Mouse (Mus musculus): Measurements from ENCODE around the gene Shcbp1l. TPM values are rescaled to one million over a fixed set of nuclear protein-coding genes. Genes with fewer than 3 reads are reported as not detected.
"Not testable (repeated sequence)": the region's sequence is repeated elsewhere in the genome, so short reads cannot be mapped to it uniquely, and the experiment has no call there.

The Shcbp1l gene
- total RNA-seq, 1 experiment from 2014 or later = 1.0 TPM

- ATAC-seq (replicated peaks; ENCODE audit: low read depth, poor library complexity, severe bottlenecking) = not testable (repeated sequence)
Measured at GRCm38 (mm10) chr1:153416271-153416832, 8.6 kb upstream of the Shcbp1l start.

- not testable (repeated sequence) for ATAC-seq (replicated peaks; ENCODE audit: low read depth, poor library complexity, severe bottlenecking)
Measured at GRCm38 (mm10) chr1:153417805-153418204, 7.2 kb upstream of the Shcbp1l start.

GRCm38 (mm10) chr1:153424271-153424670, 691 bp upstream of the Shcbp1l start:
- peak; percentile 72 for ATAC-seq (replicated peaks; ENCODE audit: low read depth, poor library complexity, severe bottlenecking)

GRCm38 (mm10) chr1:153431158-153431557, 6.2 kb downstream of the Shcbp1l start:
- no peak for ATAC-seq (replicated peaks; ENCODE audit: low read depth, poor library complexity, severe bottlenecking)

GRCm38 (mm10) chr1:153431701-153432100, 6.7 kb downstream of the Shcbp1l start:
- peak; percentile 85 for ATAC-seq (replicated peaks; ENCODE audit: low read depth, poor library complexity, severe bottlenecking)

- ATAC-seq (replicated peaks; ENCODE audit: low read depth, poor library complexity, severe bottlenecking) = no peak
Measured at GRCm38 (mm10) chr1:153432329-153432728, 7.4 kb downstream of the Shcbp1l start.

GRCm38 (mm10) chr1:153433851-153434589, 9.1 kb downstream of the Shcbp1l start:
- ATAC-seq (replicated peaks; ENCODE audit: low read depth, poor library complexity, severe bottlenecking) = peak; percentile 42; the same call in 1 of the 2 replicates

GRCm38 (mm10) chr1:153437536-153437935, 12.6 kb downstream of the Shcbp1l start:
- ATAC-seq (replicated peaks; ENCODE audit: low read depth, poor library complexity, severe bottlenecking) = no peak

- no peak for ATAC-seq (replicated peaks; ENCODE audit: low read depth, poor library complexity, severe bottlenecking)
Measured at GRCm38 (mm10) chr1:153440752-153441151, 15.8 kb downstream of the Shcbp1l start.

GRCm38 (mm10) chr1:153441656-153442055, 16.7 kb downstream of the Shcbp1l start:
- no peak for ATAC-seq (replicated peaks; ENCODE audit: low read depth, poor library complexity, severe bottlenecking)

GRCm38 (mm10) chr1:153443019-153443418, 18.1 kb downstream of the Shcbp1l start:
- ATAC-seq (replicated peaks; ENCODE audit: low read depth, poor library complexity, severe bottlenecking) = no peak

GRCm38 (mm10) chr1:153443632-153444031, 18.7 kb downstream of the Shcbp1l start:
- ATAC-seq (replicated peaks; ENCODE audit: low read depth, poor library complexity, severe bottlenecking) = 0 out of 2 replicates have a peak, but pooled peaks have one; percentile 32

- peak; percentile 55 for ATAC-seq (replicated peaks; ENCODE audit: low read depth, poor library complexity, severe bottlenecking)
Measured at GRCm38 (mm10) chr1:153446120-153446831, 21.3 kb downstream of the Shcbp1l start.

GRCm38 (mm10) chr1:153451237-153452154, 26.5 kb downstream of the Shcbp1l start:
- ATAC-seq (replicated peaks; ENCODE audit: low read depth, poor library complexity, severe bottlenecking) = peak; percentile 89

GRCm38 (mm10) chr1:153453146-153453642, 28.2 kb downstream of the Shcbp1l start:
- ATAC-seq (replicated peaks; ENCODE audit: low read depth, poor library complexity, severe bottlenecking) = no peak

- ATAC-seq (replicated peaks; ENCODE audit: low read depth, poor library complexity, severe bottlenecking) = no peak
Measured at GRCm38 (mm10) chr1:153456137-153456536, 31.2 kb downstream of the Shcbp1l start.

- no peak for ATAC-seq (replicated peaks; ENCODE audit: low read depth, poor library complexity, severe bottlenecking)
Measured at GRCm38 (mm10) chr1:153461796-153462195, 36.8 kb downstream of the Shcbp1l start.

GRCm38 (mm10) chr1:153479296-153479695, 54.3 kb downstream of the Shcbp1l start:
- no peak for ATAC-seq (replicated peaks; ENCODE audit: low read depth, poor library complexity, severe bottlenecking)

GRCm38 (mm10) chr1:153480386-153481024, 55.5 kb downstream of the Shcbp1l start:
- ATAC-seq (replicated peaks; ENCODE audit: low read depth, poor library complexity, severe bottlenecking) = peak; percentile 87
